Mouse (Mus musculus): ENCODE measurements around the gene Zfp839.

DNA sequence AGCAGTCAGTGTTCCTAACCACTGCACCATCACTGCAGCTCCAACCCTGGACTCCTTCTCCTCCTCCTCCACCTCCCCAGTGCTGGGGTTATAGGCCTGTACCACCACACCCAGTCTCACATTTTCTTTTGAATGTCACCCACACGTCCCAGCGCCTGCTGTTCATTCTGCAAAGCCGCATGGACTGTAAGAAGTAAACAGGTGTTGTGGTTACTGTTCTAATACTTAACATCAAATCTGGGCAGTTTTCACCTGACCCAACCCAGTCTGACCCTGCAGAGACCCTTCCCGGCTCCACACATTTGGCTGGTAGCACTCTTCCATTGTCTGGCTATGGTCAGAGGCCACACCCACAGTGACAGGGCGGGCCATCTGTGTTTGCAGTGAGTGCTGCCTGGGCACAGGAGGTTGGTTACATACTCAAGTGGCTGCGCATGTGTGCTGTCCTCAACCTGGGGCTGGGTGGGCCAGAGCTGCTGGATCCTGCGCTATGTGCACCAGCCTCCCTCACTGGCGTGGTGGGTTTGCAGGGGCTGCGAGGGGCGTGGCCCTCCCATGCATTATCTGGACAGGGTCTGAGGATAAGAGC, 48.1 kb upstream of the Zfp839 start:
- no peak for TF ChIP-seq CTCF (IDR thresholded peaks at IDR 0.05; ENCODE audit: low read depth)
- no peak for TF ChIP-seq EP300 (optimal IDR thresholded peaks at IDR 0.05)
